Mouse (Mus musculus) spleen, postnatal 14 days (tissue): Measurements from ENCODE around the gene Spdef.

Experiments
- DNase-seq, 2 experiments: peaks; one replicate each; pipeline ENCODE4 v3.0.0; 2021 to 2022; ENCODE audit warnings: low spot score in 2 of 2

Gene Spdef

DNA sequence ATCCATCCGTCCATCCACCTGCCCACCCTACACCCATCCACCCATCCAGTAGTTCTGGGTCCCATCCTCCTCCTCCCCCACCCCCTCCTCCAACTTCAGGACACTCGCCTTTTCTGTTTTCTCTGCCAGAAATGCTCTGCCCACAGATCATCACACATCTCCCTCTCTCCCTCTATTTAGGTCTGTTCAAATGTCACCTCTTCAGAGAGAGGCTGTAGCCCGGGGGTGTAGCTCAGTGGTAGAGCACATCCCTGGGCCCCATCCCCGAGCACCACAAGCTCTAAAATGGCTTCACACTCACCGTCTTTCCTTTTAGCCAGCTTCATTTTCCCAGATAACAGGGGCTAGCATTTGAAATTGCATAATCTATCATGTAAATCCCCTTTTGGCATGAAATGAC lies 51.0 kb downstream of the Spdef start:
- DNase-seq = no peak

DNA sequence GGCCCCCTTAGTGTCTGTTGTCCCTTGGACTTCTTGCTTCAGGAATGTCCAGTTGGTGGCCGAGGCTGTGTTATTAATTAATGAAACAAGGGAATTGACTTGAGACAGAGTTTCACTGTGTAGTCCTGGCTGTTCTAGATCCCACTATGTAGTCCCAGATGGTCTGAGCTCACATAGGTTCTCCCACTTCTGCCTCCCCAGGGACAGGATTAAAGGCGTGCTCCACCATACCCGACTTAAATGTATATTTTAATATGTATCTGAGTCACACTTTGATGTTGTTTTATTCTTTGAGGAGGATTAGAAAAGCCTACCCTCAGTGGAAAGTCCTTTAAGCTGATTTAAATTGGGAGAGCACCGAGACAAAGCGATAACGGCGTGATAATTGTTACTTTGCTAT lies 52.5 kb downstream of the Spdef start:
- no peak for DNase-seq

DNA sequence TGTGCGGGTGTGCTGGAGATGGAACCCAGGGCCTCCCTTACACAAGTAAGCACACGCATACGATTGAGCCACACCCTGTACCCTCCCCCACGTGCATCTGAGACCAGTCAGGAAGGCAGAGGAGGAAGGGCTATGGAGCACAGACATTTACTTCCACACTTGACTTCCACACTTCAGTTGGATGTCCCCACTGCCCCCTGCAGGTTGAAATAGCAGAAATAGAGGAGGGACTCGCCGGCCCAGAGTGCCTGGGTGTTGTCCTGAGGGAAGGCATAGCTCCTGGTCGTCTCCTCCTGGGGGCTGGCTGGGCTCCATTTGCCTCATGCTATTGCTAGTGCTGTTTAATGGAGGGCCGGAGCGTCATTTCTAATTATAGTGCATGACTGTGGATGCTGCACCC lies 53.3 kb downstream of the Spdef start:
- DNase-seq = no peak

DNA sequence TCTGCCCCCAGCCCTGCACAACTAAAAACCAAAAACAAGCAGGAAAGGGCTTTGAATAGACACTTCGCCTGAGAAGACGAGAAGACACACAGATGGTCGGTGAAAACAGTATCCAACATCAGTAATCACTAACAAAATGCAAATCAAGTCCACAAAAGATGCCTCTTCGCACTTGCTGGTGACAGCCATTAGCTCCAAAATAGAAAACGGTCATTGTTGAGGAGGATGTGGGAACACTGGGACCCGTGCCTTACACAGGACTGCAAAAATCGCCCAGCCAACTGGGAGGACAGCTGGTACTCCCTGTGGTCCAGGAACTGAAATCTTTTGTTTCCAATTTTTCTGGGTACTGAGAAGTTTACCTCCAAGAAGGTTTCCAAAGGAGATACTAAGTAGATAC lies 54.8 kb downstream of the Spdef start:
- DNase-seq = no peak

DNA sequence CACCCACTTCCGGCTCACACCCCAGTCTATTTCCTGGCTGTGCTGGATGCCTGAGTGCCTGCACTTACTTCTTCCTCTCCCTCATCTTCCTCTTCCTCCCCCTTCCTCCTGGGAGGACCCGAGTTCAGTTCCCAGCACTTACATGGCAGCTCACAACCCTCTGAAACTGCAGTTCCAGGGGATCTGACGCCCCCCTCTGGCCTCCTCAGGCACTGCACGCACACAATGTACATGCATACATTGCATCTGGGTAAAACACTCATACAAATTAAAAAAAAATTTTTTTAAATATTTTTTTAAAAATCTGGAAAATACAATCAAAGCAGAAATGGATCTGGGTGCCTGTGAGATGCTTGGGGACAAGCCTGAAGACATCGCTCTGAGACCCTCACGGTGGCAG lies 57.0 kb downstream of the Spdef start:
- no peak for DNase-seq
